Mouse (Mus musculus) kidney, adult 2 months (tissue): ENCODE data around the gene Nkx3-2. TPM values are rescaled to one million over a fixed set of nuclear protein-coding genes. Genes with fewer than 3 reads are reported as not detected.

Source experiments
- DNase-seq: peaks from one replicate; pipeline ENCODE4 v3.0.0; 2021
- H3K27ac ChIP-seq: fragments of 200-500 bp; 2 replicates; pipeline ENCODE4 v1.5.1; 2012; ENCODE audit warnings: low read depth, low read length, control low read depth, inconsistent platforms; ENCODE audit not compliant: insufficient read depth
- H3K27me3 ChIP-seq: fragments of 200-500 bp; replicated peaks from 2 replicates; pipeline ENCODE4 v1.6.1; 2012; ENCODE audit warnings: mild to moderate bottlenecking, moderate library complexity, low read length, inconsistent platforms; ENCODE audit not compliant: control insufficient read depth, insufficient read depth
- H3K36me3 ChIP-seq: fragments of 200-500 bp; 2 replicates; pipeline ENCODE4 v1.6.1; 2012; ENCODE audit warnings: mild to moderate bottlenecking, moderate library complexity, low read length, inconsistent platforms; ENCODE audit not compliant: control insufficient read depth, insufficient read depth
- H3K4me1 ChIP-seq: fragments of 200-500 bp; 2 replicates; pipeline ENCODE4 v1.6.1; 2011; ENCODE audit warnings: low read length; ENCODE audit not compliant: control insufficient read depth, insufficient read depth
- H3K4me3 ChIP-seq: fragments of 200-500 bp; 2 replicates; pipeline ENCODE4 v1.5.1; 2011; ENCODE audit warnings: mild to moderate bottlenecking, low read depth, low read length, control low read depth; ENCODE audit not compliant: insufficient read depth
- CTCF ChIP-seq: fragments of 200-500 bp; conservative IDR thresholded peaks from 2 replicates; pipeline ENCODE4 v1.5.1; 2011; ENCODE audit warnings: low read depth, mild to moderate bottlenecking, control low read depth, low read length, moderate library complexity, mixed read lengths; ENCODE audit not compliant: insufficient read depth, insufficient read length
- POLR2A ChIP-seq: fragments of 200-500 bp; IDR thresholded peaks from one replicate; pipeline ENCODE4 v1.6.1; 2011; ENCODE audit warnings: low read depth, low read length, control low read depth
- WGBS: fragments of 180-500 bp; shearing (Covaris S2); methylation state at CpG from one replicate; pipeline ENCODE4 v1.1.7; 2018; 5-methylcytosine and 5-hydroxymethylcytosine counted together
- polyA plus RNA-seq: library from polyadenylated mRNA; depleted of rRNA; stranded (reverse); fragments of >200 nt; gene quantifications from 2 replicates; pipeline ENCODE4 v1.2.3, GENCODE M21; 2012

The Nkx3-2 gene
- polyA plus RNA-seq, 1 experiment = not detected

- TF ChIP-seq POLR2A (no peak), CTCF (peak; percentile 99)
- Histone ChIP-seq H3K36me3 (no peaks in the 10 kb centered on the region), H3K27me3 (peaks cover 3% of the 10 kb centered on the region), H3K4me3 (peak overlapping the region; percentile 23; the same call in 1 of the 2 replicates), H3K27ac (no peak overlapping the region), H3K4me1 (no peaks in the 10 kb centered on the region)
- WGBS = 2% methylated on average over 21 of the region's 21 CpGs
- peak; percentile 89 for DNase-seq
Observed at GRCm38 (mm10) chr5:41768382-41769040, 4.2 kb upstream of the Nkx3-2 start.

DNA sequence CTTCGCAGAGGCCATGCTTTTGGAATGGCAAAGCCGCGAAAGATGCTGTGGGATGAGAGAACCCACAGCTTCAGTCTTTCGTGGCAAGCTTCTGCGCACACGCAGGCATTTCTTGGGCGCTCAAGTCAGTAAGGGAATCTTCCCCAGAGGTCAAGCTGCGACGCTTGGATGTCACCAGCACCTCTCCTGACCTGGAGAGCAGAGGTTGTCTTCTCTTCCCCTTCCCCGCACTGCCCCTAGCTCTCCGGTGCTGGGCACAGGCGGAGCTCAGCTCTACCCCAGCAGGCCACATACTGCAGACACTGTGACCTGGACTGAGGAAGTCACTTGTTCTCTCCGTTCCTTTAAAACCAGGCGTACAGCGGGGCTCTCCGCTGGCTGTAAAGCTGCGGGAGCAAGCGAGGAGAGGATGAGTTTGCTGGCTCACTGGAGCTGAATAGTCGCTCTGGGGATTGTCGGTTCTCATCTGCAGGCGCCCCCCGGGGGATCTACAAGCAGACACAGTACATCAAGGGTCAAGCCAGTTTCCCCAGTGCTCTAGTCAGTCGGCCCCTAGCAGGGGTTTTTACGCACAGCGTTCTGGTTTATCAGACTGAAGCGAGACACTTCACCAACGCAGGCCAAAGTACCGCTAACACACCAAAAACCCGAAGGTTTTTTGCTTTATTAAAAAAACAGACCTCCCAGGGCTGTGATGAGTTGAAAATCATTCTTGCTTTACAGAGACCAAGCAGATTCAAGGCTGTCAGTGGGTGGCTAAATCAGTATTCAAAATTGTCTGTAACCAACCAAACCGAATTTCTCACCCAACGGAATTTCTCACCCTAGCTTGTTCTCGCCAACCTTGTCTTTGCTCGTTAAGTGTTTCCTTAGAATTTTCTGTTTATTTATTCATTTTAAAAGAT, 3.2 kb upstream of the Nkx3-2 start:
- Histone ChIP-seq H3K27me3 (peaks cover 3% of the 10 kb centered on the region), H3K4me1 (no peaks in the 10 kb centered on the region), H3K4me3 (no peak overlapping the region), H3K27ac (no peak overlapping the region), H3K36me3 (no peaks in the 10 kb centered on the region)
- no peak for TF ChIP-seq CTCF
- TF ChIP-seq POLR2A = no peak
- 8% methylated on average over 33 of the region's 33 CpGs for WGBS
- no peak for DNase-seq

DNA sequence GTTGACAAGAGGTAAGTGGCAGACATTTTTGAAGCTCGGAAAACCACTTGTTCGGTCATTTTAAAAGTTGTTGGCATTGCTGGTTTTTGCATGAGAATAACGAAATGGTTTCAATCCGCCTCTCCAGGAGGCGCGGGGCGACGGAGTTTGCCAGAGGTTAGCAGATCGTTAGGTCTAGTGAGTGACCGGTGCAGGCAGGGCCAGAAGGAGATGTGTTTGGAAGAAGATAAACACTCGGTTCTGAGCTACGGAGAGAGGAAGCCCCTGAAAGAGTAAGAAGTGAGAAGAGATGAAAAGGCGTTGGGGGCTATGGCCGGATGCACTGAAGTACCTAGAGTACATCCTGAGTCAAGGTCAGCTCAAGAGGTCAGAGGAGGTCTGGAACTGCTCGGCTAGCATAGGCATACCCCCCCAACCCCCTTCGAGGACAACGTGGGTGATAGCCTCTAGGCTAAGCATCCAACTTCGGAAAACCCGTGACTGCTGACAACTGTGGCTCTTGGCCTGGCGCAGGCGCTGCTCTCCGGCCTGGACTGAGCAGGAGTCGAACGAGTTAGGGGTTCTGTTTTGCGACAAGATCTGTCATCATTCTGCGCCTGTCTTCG, 2.2 kb upstream of the Nkx3-2 start:
- no peaks in the 10 kb centered on the region for H3K36me3 ChIP-seq
- 6% methylated on average over 27 of the region's 27 CpGs for WGBS
- H3K27me3 ChIP-seq = peaks cover 5% of the 10 kb centered on the region
- DNase-seq = no peak
- no peak overlapping the region for H3K27ac ChIP-seq
- H3K4me1 ChIP-seq = no peaks in the 10 kb centered on the region
- no peak overlapping the region for H3K4me3 ChIP-seq
- TF ChIP-seq CTCF (no peak), POLR2A (no peak)

- no peaks in the 10 kb centered on the region for H3K4me1 ChIP-seq
- H3K27me3 ChIP-seq = peaks cover 7% of the 10 kb centered on the region
- no peak overlapping the region for H3K27ac ChIP-seq
- TF ChIP-seq POLR2A = no peak
- no peak for TF ChIP-seq CTCF
- no peaks in the 10 kb centered on the region for H3K36me3 ChIP-seq
- H3K4me3 ChIP-seq = no peak overlapping the region
- 10% methylated on average over 14 of the region's 14 CpGs for WGBS
- no peak for DNase-seq
Observed at GRCm38 (mm10) chr5:41765626-41766405, 1.5 kb upstream of the Nkx3-2 start.

DNA sequence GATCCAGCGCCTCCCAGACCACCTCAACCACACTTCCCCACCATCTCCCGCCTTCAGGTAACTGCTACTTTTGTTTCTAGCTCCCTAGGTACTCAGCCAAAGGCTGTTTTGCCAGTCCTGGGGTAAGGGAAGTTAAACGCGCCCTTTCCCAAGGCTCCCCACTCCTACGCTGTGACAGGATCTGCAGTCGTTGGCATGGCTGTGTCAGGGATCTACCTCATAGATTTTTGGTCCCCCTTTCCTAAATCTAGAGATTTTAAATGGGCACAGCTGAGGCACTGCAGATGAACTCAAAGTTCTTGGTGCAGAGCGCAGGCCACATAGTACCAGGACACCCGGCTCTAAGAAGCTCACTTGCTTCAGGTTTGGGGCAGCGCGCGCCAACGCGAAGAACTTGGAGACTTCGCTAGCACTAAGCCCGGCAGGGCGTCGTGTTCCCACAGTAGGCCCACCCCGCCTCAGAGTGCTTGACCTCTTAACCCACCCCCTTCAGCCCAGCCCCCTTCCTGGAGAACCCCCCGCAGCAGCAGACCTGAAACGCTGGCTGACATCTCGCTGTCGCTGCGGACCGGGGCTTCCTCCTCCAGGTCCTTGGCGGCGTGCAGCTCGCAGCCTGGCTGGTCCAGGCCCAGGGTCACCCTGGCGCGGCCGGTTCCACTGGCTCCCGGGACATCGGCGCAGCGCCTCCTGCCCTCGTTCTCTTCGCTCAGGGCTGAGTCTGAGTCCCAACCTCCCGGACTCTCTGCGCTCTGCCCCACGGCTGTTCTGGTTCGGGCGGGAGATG, 1.2 kb downstream of the Nkx3-2 start:
- Histone ChIP-seq H3K27ac (no peak overlapping the region), H3K4me3 (no peak overlapping the region), H3K27me3 (peaks cover 9% of the 10 kb centered on the region), H3K4me1 (no peaks in the 10 kb centered on the region), H3K36me3 (no peaks in the 10 kb centered on the region)
- TF ChIP-seq CTCF (no peak), POLR2A (no peak)
- WGBS = 4% methylated on average over 41 of the region's 41 CpGs
- no peak for DNase-seq

DNA sequence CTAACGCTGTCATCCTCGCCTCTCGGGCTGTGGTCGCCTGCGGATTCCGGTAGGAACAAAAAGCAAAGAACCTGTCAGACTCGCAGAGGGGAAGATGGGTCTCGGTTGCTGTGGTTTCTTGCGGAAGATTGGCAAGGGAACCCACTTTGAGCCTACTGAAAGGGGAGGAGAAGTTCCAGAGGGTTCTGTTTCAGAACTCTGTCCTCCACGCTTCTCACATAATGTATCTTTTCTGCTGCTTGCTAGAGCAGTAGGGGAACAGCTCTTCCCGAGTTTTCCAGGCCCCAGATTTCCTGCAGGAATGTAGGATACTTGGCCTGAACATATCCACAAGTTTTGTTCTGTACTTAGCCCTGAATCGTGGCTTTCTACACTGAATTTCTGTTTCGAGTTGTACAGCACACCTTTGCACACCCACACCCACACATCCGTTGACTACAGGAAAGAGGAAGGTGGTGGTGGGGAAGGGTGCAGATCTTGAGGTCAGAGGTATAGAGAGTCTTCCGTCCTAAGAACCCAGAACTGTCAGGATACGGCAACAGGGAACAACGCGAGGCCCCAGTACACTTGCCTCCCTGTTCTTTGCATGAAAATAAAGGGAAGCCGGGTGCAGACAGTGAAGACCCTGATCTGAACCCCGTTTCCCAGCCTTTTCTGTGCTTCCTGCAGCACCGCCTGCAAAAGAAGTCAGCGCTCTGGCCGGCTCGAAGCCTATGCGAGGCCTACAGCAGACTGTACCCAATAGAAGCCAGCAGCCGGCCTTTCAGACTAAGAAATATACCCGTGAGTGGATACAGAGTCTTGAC, 2.0 kb downstream of the Nkx3-2 start:
- no peaks in the 10 kb centered on the region for H3K4me1 ChIP-seq
- WGBS = 11% methylated on average over 27 of the region's 27 CpGs
- no peak for TF ChIP-seq POLR2A
- no peak for TF ChIP-seq CTCF
- no peak overlapping the region for H3K4me3 ChIP-seq
- DNase-seq = no peak
- H3K36me3 ChIP-seq = no peaks in the 10 kb centered on the region
- H3K27me3 ChIP-seq = peaks cover 8% of the 10 kb centered on the region
- H3K27ac ChIP-seq = no peak overlapping the region
